Mouse (Mus musculus): ENCODE data around the gene St8sia4.

Gene St8sia4

DNA sequence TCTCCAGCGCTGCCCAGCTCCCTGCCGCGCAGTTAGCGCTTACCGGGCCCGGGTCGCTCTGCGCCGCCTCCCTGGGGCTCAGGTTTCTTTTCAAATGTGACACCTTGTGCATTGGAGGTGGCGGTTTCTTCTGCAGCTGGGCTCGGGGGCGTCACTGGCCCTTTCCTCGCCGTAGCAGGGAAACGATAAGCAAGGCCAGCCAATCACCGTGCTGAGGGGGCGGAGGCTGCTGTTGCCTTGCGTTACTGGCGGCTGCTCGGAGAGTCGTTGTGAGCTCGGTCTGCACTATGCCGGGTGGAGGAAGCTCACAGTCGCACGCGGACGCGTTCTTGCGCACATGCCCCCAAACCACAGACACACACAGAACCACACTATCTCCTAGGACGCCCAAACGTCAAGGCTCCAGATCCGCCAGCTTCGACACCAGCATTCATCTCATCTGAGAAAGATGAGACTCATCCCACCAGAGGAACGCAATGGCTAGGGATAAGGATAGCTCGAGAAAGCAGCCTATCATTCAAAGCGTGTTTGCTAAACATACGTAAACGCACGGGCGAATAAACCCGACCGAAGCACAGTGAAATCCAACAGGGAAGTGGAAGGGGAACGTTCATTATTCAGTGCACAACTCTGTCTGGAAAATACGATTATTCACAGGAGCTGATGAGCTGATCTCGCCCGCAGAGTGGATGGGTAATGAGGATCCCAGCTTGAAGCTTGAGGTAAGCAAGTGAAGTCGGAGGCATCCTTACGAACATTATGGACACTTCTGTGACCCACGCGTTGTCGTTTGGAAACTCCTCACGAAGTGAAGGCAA lies at the start of gene St8sia4:
Gene St8sia4 (minus strand): TSS at position 137 of the 818 bp plus-strand sequence.
- peak; percentile 83 to 86 for DNase-seq (ENCODE audit: low spot score in 2 of 2)

- DNase-seq (ENCODE audit: low spot score in 2 of 2) = no peak
Observed at GRCm38 (mm10) chr1:95709181-95709580, 41.8 kb upstream of the St8sia4 start.

- no peak for DNase-seq (ENCODE audit: low spot score in 2 of 2)
Observed at GRCm38 (mm10) chr1:95699903-95700302, 32.5 kb upstream of the St8sia4 start.

DNA sequence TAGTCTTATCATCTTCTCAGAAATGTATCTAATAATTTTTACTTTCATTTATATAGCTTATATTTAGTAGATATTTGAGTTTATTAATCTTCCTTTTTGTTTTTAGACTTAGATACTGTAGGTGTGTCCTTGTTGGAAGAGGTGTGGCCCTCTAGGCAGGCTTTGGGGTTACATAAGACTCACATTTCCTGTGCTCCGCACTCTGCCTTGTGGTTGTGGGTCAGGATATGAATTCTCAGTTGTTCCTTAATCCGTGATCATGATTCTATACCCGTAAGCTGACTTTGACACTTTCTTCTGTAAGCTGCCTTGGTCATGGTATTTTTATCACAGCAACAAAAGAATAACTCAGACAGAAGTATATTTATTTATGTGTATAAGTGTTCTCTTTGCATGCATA lies 6.7 kb upstream of the St8sia4 start:
- DNase-seq (ENCODE audit: low spot score in 2 of 2) = no peak

DNA sequence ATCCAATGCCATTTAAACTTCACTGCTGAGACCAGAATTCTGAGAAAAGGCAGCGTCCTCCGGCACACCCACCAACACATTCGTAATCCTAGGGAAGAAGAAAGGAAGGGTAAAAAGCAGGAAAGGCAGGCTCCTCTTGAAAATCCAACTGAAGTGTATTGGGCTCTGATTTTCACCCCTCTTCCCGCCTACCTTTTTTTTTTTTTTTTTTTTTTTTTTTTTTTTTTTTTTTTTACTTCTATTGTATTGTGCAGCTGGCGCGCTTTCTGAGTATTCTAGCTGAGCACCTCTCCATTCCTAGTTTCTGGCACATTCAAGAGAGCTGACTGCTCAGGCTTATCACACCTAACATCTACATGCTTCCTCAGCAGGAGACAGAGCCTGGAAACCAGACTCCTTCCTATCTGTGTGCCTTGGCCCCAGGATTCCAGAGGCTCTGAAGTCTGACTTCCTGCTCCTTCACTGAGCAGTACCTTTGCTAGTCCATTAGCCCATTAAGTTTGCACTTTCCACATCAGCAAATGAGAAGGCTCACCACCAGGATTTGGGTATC lies 958 bp upstream of the St8sia4 start:
- DNase-seq (ENCODE audit: low spot score in 2 of 2) = no peak

- DNase-seq (ENCODE audit: low spot score in 2 of 2) = no peak
Observed at GRCm38 (mm10) chr1:95666541-95667320, 640 bp downstream of the St8sia4 start.

DNA sequence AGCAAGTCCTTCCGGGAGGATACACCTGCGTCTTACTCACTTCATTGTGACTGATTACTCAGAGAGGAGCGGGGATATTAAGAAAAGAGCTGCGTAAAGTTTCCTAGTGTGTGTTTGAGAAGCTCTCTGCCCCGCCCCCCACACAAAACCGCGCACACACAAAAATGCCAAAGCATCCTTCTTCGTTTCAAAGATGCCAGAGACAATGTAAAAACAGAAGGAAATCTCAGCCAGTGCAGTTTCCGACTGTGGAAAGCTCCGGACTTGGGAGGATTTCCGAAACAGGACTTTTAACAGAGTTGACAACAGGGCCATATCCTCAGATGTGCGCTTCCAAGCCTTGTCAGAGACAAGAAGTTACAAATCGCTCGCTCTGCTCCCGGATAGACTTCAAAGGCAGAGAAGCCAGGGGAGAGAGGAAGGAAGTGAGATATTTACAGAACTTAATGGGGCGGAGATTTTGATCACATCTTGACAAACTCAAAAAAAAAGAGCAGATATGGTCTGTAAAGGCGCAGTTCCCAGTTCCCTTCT lies 1.4 kb downstream of the St8sia4 start:
- peak; percentile 21 to 62 for DNase-seq (ENCODE audit: low spot score in 2 of 2)

GRCm38 (mm10) chr1:95664969-95665702 lies 2.2 kb downstream of the St8sia4 start:
- peak; percentile 20 to 66 for DNase-seq (ENCODE audit: low spot score in 2 of 2)

DNA sequence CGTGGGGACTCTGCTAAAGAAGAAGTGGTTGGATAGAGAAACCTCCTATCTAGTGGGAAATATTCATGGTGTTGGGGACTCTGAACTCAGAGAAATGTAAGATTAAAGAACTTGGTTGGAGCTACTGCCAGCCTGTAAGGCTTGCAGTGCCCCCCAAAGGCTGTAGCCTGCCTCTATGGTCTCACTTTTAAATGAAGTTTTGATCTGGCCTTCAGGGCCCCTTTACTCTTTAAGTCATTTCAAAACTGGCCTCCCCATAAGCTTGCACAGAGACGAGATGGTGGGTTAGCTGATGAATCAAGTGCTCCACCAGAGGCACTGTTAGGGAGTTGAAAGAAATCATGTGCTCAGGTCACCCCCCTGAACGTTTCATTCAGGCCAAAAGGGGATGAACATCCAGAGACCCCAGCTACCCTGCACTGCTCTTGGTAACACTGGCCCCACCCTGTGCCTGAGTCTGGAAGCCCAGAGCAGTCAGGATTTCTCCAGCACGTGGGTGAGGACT lies 3.0 kb downstream of the St8sia4 start:
- peak in 1 of 2 experiments; percentile 53 for DNase-seq (ENCODE audit: low spot score in 2 of 2)

GRCm38 (mm10) chr1:95657051-95657668 lies 10.2 kb downstream of the St8sia4 start:
- no peak for DNase-seq (ENCODE audit: low spot score in 2 of 2)

- DNase-seq (ENCODE audit: low spot score in 2 of 2) = no peak
Observed at GRCm38 (mm10) chr1:95655564-95655963, 11.8 kb downstream of the St8sia4 start.

GRCm38 (mm10) chr1:95653445-95653844 lies 13.9 kb downstream of the St8sia4 start:
- no peak for DNase-seq (ENCODE audit: low spot score in 2 of 2)

GRCm38 (mm10) chr1:95644292-95644691 lies 23.1 kb downstream of the St8sia4 start:
- DNase-seq (ENCODE audit: low spot score in 2 of 2) = no peak

GRCm38 (mm10) chr1:95639001-95639400 lies 28.4 kb downstream of the St8sia4 start:
- no peak for DNase-seq (ENCODE audit: low spot score in 2 of 2)

DNA sequence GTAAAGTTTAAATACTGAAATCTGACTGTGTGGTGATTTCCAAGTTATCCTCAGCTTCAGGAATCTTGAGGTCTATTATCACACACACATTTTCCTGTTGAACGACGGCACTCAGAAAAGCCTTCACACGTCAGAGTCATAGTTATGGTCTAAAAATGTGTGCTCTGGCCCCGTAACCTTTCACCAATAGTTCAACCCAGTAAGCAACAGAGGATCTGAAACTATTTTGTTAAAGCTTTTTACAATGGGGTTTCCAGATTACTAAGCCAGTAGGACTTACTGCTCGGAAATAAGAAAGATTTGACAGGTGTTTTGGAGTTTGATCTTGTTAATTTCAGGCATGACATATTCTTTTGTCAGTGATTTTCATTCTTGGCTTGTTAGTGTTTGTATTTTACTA lies 43.0 kb downstream of the St8sia4 start:
- DNase-seq (ENCODE audit: low spot score in 2 of 2) = no peak

GRCm38 (mm10) chr1:95618647-95619046 lies 48.7 kb downstream of the St8sia4 start:
- DNase-seq (ENCODE audit: low spot score in 2 of 2) = no peak

DNA sequence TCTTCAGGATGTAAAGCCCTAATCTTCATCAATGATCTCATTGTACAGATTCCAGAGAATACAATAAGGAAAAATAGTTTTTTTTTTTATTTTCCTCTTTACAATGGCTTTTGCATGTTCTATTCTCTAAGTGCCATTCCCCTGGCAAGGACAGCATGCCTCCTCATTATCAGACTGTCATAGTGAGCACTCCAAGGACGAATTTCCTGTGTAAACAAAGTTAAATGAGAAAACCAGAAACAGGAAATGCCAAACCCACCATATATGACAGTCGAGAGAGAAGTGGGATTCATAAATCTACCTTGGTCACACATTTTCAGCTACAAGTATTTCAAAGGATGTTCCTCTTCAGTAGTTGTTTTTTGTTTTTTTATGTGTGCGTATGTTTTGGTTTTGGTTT lies 49.2 kb downstream of the St8sia4 start:
- DNase-seq (ENCODE audit: low spot score in 2 of 2) = no peak

DNA sequence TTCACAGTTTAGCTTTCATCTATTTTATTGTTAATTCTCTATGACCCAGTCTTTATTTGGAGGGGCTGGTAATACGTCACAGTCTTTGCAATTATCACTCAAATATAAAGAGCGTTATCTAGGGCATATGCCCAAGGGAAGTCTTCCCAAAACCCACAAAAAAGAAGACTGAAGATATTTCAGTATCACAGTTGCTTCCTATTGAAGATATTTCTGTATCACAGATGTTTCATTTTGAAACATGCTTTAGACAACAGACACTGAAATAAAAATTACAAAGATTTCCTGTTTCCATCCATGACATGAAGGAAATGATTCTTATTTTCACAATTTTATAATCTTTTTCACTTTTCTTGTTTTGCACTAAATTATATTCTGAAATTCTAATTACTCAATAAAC lies 57.4 kb downstream of the St8sia4 start:
- no peak for DNase-seq (ENCODE audit: low spot score in 2 of 2)

DNA sequence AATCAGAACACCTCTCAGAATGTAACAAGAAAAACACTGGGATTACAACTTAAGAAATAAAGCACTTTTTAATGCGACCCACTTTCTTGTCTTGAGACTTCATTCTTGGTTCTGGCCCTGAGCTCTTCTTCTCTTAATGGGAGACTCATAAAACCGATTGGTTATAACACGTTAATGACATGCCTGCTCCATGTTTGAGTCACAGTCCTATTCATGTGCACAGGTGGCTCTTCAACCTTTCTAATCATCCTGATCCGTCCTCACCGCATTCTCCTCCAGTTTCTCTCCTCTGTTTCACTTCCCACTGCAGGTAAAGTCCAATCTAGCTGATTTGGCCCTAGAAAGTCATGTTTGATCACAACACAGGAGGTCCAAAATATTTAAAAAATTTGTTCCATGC lies 58.3 kb downstream of the St8sia4 start:
- DNase-seq (ENCODE audit: low spot score in 2 of 2) = no peak

DNA sequence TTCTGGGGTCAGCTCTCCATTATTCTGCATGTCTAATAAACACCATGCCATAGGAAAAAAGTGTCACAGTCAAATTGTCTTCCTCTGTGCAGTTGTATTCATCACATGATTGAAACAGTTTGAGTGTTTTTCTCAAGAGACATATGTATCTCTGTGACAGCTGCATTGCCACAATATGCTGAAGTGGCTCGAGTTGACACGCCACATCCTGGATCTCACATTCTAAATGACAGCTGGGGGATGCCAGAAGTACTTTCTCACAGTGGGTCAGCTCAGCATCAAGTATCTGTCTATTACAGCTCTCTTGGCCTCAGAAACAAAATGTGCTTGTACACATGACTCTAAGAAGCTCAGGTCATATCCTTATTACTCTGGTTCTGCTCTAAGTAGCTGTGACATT lies 61.9 kb downstream of the St8sia4 start:
- no peak for DNase-seq (ENCODE audit: low spot score in 2 of 2)

DNA sequence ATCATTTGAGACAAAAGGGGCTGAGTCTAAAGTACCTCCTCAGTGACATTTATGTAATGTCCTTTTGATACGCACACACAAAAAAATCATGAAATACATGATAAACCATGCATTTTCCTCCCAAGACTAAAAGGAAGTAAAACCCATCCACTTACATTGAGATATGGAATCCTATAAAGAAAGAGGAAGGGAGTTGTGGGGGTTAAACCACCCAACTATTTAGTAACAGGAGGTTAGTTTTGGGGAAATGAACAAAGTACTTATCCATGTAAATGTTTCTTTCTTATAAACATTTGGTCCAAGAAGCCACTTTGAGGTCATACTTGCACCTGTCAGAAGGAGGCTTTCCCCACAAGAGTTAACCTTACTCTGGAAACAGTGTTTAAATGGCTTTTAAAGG lies 69.3 kb downstream of the St8sia4 start:
- DNase-seq (ENCODE audit: low spot score in 2 of 2) = no peak

All from spleen, postnatal 4 days (tissue).